Mouse (Mus musculus) adrenal gland, postnatal 14 days (tissue): ENCODE measurements around the gene Ddit4. TPM values are rescaled to one million over a fixed set of nuclear protein-coding genes. Genes with fewer than 3 reads are reported as not detected.

ENCODE experiments used
- DNase-seq: peaks from one replicate; pipeline ENCODE4 v3.0.0; 2021; ENCODE audit warnings: mixed read lengths
- total RNA-seq: library from RNA; stranded (reverse); gene quantifications from 2 replicates; pipeline ENCODE4 v1.2.3, GENCODE M21; 2021

Ddit4 gene
- total RNA-seq, 1 experiment from 2014 or later = 70.5 TPM

DNA sequence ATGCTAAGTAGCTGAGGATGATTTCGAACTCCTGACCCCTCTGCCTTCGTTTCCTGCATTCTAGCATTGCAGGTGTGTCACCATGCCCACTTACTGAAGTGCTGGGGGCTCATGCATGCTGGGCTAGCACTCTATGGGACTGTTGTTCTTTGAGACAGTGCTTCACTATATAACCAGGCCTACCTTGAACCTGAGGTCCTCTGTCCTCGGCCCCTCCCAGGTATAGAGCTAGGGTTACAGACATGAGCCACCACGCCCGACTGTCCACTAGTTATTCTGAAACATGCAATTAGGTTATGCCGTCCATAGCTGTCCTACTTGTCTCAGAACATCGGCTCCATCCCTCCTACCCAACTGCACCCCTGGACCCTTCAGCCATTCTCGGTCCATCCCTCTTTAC, 20.2 kb upstream of the Ddit4 start:
- DNase-seq = no peak

DNA sequence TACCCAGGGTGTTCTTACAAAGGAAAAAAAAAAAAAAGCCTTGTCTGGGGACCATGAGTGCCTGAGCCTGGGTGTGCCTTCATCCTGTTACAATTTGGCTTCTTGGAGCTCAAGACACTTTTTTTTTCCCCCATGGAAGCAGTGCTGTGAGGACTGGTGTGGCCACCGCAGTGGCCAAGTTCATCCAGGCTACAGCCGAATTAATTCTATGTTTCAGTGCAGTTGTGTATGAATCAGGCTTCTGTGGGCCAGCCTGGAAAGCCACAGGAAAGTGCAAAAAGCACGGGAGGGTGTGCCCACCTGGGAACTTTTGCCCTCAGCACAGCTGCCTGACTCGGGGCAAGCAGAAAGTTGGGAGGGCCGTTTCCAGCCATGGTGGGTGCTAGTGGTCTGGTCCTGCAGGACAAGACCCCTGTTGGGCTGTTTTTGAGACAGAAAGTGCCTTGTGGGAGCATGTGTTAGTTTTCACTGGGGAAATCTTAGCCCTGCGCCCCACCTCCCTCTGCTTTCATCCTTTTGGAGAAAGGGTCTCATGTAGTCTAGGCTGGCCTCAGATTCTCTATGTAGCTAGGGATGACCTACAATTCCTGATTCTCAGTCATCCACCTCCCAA, 18.9 kb upstream of the Ddit4 start:
- DNase-seq = no peak

DNA sequence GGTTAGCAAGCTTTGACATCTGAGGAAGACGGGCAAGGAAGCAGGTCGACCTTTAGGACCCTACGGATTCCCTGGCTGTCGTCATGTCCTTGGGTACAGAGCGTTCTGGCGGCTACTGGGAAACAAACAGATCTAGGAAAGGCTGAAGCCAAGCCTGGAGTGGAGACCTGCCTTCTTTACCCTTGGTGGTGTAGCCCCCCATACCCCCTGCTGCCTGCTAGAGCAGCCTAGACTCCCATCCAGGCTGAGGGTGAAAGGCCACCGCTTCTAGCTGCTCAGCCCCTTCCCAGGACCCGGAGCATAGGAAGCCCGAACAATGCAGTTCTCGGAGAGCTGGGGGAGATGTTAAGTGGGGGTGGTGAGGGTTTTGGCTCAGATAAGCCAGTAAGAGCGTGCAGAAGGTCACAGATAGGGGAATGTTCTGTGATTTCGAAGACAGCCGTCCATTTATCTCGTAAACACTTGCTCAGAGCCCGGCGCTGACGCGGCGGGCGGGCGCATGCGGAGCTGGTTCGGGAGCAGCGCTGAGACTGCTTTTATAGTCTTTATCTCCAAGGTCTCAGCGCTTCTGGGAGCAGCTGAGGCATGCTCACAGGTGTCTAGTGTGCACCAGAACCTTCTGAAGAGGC, 18.3 kb upstream of the Ddit4 start:
- peak; percentile 88 for DNase-seq

DNA sequence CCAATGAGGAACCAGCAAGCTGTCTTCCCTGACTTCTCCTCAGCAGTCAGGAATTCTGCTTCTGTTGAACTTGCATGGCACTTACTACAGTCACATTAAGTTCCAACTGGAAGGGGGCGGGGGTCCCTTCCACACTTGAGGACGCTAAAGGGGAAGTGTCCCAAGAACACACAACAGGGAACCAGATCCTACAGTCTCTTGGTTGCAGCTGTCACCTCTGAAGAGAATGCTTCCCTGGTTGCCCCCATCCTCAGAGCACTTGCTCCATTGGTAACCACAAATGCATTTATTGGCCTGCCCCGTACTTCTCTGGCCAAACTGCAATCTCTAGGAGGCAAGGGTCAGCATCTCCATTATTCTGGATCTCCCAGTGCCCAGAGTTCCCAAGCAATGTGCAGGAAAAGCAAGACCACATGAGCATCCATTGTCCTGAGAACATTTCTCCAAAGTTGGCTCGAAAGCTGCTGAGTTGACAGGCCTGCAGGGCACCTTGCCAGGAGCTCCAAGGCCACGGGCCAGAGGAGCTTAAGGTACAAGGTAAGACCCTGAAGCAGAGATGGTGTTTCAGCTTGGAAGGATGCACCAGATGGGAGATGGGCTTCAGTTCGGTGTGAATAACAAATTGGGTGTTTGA, 15.8 kb upstream of the Ddit4 start:
- peak; percentile 83 for DNase-seq

DNA sequence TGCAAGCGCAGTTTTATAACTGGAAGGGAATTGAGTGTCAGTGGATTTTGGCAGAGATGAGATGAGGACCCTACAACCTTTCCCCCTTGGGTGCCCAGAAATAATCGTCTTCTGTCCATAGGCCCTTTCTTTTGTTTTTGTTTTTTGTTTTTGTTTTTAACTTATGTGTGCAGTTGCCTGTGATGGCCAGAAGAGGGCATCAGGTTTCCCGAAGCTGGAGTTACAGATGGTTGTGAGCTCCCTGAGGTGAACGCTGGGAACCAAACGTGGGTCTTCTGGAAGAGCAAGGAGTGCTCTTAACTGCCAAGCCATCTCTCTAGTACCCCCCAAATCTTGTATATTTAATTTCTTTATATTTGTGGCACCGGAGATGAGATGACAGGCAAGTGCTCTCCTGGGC, 15.1 kb upstream of the Ddit4 start:
- DNase-seq = no peak

DNA sequence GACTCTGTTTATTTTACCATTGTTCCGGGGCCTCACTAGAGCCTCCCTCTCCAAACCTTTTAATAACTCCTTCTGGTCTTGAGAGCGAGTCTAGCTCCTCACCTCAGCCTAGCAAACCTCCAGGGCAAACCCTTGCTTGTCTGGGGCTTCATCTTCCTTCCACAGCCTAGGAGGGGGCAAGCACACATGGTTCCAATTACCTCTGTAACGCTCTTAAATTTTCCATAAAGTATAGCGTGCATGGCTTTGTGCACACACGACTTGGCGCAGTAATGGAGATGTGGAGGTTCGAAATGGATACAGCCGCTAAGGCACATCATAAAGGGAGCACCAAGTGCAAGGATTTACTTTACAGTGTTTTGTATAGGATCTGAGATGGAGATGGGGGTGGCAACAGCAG, 14.2 kb upstream of the Ddit4 start:
- no peak for DNase-seq

DNA sequence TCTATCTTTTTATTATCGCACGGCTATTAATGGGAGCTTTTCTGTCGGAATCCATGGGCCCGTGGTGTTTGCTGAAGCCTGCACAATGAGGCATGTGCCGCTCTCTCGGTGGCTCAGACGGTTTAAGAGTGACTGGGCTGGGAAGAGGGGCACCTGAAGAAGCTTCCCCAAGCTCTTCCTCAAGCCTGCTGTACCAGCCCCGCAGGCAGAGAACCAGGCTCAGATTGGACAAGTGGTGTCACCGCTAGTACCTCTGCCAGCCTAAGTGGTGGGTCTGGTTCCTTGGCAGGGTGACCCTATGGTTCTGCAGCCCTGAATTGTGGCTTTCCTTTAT, 13.7 kb upstream of the Ddit4 start:
- DNase-seq = no peak

DNA sequence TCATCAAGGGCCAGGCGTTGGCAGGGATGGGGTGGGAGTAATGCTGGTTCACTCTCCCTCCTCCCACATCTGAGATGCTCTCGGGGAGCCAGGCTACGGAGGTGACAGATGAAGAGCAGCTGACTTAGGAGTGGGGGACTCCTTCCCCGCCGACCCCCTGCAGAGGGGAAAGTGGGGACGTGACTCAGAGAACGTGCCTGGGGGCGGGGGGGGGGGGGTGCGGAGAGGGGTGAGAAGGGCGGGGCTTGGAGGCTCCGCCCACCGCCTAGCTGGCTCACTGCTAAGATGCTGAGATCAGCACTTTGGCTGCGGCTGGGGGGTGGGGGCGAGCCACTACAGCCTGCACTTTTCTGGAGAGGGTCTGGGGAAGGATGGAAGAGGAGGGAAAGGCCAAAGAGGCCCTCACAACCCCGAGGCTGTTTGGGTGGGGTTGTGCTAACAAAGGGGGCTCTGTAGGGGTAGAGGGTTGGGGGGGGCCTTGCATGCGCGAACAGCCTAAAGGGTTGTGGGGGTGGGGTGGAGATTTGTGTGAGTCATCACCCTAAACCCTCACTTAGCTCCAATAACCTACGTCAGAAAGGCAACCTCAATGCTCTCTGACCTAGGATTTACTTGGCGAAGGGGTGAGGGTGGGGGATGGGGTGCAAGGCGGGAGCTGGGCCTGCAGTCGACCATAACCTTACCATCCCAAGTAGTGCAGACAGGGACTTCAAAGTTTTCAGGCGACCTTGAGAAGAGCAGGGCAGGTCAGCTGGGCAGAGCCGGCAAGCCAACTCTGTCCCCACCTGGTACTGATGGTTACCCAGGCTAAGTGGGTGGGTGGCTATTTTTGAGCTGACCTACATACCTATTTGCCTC, 13.1 kb upstream of the Ddit4 start:
- peak; percentile 49 for DNase-seq

DNA sequence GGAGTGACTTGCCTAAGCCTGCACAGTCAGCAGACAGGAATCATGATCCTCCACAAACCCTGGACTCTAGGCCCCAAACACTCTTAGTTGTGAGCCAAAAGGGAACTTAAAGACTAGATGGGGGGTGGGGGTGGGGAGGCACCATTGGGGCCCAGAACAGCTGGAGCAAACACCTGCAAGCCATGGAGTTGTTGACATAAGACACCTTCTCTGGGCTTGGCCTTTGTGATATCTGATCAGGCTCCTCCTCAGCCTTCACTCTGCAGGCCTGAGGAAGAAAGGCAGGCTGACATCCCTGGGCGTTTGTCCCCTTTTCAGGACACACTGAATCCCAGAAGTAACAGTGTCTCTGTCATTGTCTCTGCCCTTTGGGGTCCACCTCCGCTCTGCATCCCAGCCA, 12.0 kb upstream of the Ddit4 start:
- no peak for DNase-seq

DNA sequence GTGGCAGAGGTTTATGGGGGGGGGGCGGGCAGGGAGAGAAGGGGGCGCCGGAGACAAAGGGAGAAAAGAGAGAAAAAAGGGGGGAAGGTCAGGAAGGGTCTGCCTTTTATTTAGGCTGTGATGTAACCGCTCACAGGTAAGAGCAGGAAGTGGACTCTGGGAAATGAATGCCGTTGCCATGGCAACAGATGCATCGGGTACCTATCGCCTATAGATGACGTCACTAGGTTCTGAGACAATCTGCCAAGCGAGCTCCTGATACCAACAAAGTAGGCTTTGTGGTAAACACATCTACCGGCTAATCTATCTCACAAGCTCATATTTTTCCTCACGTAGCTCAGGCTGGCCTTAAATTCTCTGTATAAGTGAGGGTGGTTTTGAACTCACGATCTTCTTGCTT, 7.9 kb upstream of the Ddit4 start:
- DNase-seq = no peak

DNA sequence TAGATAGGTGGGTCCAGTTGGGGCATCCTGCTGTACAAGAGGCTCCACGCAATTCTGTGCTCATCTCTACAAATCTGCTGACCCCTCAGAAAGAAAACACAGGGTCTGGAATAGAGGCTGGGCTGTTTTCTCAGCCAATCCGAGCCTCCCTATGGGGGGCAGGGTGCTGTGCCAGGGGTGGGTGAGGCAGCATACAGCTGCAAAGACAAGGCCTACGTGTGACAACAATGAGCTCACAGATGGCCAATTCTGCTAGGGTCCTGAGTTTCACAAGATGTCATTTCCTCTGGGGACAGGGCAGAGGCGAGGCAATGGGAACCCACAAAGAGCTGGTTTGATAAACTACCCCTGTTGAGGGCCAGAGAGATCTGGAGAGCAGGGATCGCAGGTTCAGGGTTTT, 6.8 kb upstream of the Ddit4 start:
- no peak for DNase-seq

DNA sequence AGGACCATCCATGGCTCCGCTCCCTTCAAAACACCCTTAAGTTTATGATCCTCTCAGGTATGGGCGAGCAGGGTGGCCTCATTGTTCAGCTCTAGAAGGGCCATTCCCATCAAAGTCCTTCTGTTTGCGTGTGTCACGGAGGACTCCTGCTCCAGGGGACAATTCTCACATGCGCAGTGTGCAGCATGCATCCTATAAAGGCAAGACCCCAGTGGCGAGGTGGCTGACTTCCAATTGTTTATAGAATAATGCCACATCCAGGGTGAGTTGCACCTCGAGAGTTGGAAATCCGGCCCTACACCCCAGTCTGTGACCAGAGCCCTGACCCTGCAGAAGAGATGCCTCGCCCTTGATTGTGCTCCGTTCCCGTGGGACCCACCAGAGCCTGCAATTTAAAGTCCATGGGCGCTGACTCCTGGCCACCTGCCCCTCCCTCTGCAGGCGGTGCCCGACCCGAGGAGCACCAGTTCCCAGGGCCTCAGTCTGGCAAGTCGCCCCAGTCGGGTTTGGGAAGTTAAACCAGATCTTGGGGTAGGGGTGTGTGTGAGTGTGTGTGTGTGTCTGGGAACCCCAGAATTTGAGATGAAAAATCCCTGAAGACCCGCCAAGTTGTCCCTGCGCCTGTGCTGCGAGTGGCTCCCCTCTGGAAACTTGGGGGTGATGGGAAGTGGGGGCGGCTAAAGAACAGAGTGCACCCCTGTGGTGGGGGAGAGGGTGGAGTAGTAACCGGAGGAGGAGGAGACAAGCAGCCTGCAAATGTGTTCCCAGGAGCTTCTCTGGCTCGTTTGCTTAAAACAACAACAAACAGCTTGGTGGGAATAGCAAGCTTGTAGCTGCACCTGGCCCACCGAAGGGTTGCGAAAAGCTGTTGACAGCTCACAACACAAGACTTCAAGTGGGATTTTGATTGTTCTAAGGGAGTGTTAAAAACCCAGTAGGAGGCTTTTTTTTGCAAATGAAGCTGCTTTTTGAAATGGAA, 5.8 kb upstream of the Ddit4 start:
- peak; percentile 40 for DNase-seq

DNA sequence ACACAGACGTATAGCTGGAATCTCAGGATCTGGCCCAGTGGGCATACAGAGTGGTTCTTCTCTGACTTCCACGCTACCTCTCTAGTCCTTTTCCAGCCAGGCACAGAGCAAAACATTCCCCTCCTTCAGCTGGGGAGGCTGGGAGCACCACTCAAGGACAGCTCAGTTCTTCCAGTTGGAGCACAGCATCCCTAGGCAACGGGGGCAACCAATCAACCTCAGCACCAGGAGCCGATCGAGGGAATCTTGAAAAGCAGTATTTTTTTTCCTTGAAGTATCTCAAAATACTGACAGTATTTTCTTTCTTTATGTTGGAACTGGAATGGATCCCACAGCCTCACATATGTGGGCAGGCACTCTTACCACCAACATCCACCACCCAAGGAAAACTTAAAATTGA, 5.0 kb upstream of the Ddit4 start:
- DNase-seq = no peak

DNA sequence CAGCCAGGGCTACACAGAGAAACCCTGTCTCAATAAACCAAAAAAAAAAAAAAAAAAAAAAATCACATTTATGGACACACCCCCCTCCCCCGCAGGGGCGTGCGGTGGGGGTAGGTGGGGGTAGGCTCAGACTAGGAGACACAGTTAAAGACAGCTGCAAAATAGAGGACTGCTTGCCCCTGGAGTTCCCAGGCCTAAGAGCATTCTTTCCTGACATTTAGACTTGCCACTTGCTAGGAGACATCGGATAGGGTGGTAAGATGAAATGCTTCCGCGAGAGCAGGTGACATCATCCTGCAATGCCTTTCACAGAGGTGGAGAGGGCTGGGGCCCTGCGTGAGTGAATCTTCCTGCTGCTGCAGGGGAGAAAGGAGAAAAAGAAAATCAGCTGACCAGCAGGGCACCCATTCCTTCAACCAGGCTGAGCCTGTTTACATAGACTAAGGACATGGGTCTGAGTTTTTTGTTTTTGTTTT, 2.0 kb upstream of the Ddit4 start:
- DNase-seq = peak; percentile 51

DNA sequence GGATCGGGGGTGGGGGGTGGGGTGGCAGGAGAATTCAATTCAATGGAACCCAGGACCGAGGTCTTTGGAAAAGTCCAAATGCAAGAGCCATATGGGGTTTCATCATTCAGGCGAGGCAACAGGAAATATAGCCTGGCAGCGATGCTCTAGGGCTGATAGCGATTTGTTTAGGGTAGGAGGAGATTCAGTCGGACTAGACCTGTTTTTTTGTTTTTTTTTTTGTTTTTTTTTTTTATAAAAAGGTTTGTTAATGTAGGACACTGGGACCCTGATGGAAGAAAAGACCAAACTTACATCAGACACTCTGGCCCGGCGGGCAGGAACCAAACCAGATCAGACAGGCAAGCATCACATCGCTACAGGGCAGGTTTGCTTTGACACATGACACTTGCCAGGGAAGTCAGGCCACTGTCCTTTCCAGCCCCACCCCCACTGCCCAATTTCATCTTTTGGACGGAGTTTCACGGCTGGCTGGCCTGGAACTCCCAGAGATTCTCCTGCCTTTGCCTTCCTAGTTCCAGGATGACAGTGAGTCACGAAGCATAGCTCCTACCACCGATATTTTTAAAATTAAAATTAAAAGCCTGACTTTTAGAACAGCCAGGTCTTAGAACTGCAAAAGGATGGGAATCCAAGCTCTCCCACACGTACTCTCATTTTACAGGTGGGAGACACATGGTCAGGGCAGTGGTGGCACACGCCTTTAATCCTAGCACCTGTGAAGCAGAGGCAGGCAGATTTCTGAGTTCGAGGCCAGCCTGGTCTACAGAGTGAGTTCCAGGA, 1.3 kb upstream of the Ddit4 start:
- DNase-seq = peak; percentile 43

DNA sequence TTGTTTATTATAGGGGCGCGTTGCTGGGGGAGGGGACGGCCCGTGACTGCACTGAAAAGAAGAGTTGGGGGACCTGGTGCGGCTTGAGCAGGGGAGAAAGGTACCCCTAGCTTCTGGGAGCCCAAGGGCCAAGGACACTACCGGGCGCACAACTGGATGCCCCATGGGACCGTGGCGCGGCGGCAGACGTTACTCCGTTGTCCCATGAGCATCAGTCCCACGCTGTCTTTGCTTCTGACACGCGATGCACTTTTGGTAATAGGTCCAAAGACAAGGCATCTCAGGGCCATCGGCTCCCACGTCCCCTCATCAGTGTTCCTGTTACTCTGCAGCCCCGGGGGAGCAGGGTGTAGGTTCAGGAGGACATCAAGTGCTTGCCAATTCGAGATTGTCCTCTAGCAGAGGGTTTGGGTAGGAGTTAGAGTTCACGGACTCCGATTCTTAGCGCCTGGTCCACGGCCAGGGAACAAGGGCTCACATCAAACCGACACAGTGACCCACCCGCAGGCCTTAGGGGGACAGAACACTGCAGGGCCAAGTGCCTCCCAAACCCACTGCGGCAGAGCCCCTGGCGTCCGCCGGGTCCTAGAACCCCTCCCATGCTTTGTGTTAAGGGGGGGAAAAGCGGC, 632 bp upstream of the Ddit4 start:
- DNase-seq = peak; percentile 76

DNA sequence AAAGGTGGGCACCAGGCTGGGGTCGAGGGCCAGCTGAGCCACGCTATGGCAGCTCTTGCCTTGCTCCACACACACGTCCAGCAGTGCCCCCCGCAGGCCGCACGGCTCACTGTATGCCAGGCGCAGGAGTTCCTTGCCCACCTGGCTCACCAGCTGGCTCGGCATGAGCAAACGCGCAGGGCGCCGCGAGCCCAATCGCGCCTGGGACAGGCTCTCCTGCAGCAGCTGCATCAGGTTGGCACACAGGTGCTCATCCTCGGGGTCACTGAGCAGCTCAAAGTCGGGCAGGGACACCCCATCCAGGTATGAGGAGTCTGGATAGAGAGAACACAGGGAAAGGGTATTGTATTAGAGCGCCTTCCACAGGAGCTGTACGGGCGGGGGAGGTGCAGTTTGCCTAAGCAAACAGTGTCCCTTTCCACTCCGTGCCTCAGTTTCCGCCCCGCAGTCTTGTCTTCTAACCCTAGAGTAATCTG, 880 bp downstream of the Ddit4 start:
- DNase-seq = peak; percentile 90

DNA sequence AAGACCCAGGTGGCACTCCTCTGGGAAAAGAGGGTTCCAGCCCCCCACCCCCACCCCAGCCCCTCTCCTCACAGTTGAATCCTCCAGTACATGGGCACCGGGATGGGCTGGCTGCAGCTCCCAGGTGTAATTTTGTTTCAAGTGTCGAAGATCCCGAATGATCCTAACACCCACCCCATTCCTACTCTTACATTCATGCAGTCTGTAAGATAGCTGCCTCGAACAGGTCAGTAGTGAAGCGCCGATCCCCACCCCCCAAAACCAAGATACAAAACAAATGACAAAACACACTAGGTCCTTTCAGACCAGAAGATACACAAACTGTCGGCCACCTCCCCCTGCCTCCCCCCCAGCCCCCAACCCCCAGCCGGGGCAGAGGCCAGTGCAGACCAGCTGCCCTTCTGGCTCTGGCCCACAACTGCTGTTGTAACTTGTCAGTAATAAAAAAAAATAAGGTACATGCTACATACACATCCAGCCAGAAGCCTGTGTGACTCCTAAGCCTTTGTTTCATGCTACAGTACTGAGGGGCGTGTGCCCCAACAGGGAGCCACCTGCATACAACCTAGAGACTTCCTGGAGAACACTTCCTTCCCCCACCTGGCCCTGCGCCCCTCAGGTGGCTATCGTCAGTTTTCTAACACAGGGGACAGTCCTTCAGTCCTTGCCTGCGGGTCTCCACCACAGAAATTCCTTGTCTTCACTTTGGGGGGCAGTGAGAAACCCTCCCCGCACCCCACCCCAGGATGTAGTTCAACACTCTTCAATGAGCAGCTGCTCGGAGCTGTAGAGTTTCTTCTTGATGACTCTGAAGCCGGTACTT, 1.6 kb downstream of the Ddit4 start:
- peak; percentile 34 for DNase-seq

DNA sequence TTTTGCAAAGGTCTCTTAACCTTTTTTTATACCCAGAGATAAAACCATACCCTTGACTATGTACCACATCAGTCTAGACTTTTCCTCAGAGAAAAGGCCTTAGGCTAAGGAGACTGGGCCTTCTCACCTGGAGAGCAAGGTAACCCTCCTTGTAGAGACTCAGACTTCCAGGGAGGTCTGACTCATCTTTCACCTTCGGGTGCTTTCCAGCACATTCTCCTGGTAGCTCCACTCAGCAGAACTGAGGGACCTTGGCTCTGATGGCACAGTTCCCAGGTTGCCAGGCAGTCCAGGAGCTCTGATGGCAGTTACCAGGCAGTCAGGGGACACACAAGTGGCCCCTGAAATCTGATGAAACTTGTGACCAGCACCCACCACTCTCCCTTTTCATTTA, 2.4 kb downstream of the Ddit4 start:
- peak; percentile 87 for DNase-seq
